Mouse (Mus musculus): ENCODE data around the gene Scimp. TPM values are rescaled to one million over a fixed set of nuclear protein-coding genes. Genes with fewer than 3 reads are reported as not detected.

Scimp gene
- polyA plus RNA-seq, 1 experiment from 2014 or later: 0.13 TPM

DNA sequence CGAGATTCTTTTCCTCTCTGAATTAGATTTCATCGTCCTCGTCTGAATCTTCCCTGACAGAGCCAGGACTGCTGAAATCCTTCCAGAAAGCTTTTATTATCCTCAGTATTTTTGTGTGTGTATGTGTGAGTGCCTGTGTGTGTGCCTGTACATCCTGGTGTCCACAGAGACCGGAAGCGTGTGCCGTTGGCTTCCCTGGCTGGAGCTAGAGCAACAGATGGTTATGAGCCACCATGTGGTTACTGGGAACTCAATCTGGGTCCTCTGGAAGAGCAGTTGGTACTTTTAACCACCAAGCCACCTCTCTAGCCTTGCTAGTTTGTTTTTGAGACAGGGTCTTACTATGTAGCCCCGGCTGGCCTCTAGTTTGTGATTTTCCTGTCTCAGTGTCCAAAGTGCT lies 70.3 kb downstream of the Scimp start:
- 81% methylated on average over 7 of the region's 7 CpGs for WGBS
- Histone ChIP-seq H3K27ac (replicated peaks) (no peak overlapping the region), H3K27me3 (replicated peaks) (peaks cover 8% of the 10 kb centered on the region; the same call in 1 of the 2 replicates), H3K4me2 (no peak overlapping the region), H3K9me3 (no peaks in the 10 kb centered on the region), H3K36me3 (no peaks in the 10 kb centered on the region), H3K9ac (no peak overlapping the region), H3K4me1 (no peaks in the 10 kb centered on the region), H3K4me3 (no peak overlapping the region)
- ATAC-seq (ENCODE audit: extremely low read depth, insufficient number of reproducible peaks, low FRiP score, low TSS enrichment): no peak

- no peak overlapping the region for H3K27ac ChIP-seq (replicated peaks)
- H3K36me3 ChIP-seq: no peaks in the 10 kb centered on the region
- peaks cover 8% of the 10 kb centered on the region; the same call in 1 of the 2 replicates for H3K27me3 ChIP-seq (replicated peaks)
- H3K4me1 ChIP-seq: no peaks in the 10 kb centered on the region
- no peaks in the 10 kb centered on the region for H3K9me3 ChIP-seq
- H3K4me2 ChIP-seq: no peak overlapping the region
- no peak overlapping the region for H3K9ac ChIP-seq
- WGBS: 79% methylated on average over 3 of the region's 3 CpGs
- no peak overlapping the region for H3K4me3 ChIP-seq
- ATAC-seq (ENCODE audit: extremely low read depth, insufficient number of reproducible peaks, low FRiP score, low TSS enrichment): no peak
Measured at GRCm38 (mm10) chr11:70741603-70742002, 70.8 kb downstream of the Scimp start.

Small RNA genes lying within 50 kb of the gene (microRNA-seq; reads per million reads assigned to microRNA genes)
- gene Gm22760: not detected

Other genes starting within 250 kb of the Scimp start
- 8.8 and 9.8 TPM in 2 replicates for gene Mink1, start 249.7 kb downstream of the Scimp start, polyA plus RNA-seq (2015; fragmentation: Nextera tagmentation; extraction: Ambion mirVana)
- gene 4930544D05Rik, start 196.7 kb downstream of the Scimp start, polyA plus RNA-seq (2015; fragmentation: Nextera tagmentation; extraction: Ambion mirVana): not detected in 2 replicates
- not detected in 2 replicates for gene Chrne, start 193.4 kb downstream of the Scimp start, polyA plus RNA-seq (2015; fragmentation: Nextera tagmentation; extraction: Ambion mirVana)
- 0.86 and 1.0 TPM in 2 replicates for gene Gp1ba, start 173.5 kb downstream of the Scimp start, polyA plus RNA-seq (2015; fragmentation: Nextera tagmentation; extraction: Ambion mirVana)
- gene Rnf167, start 165.4 kb downstream of the Scimp start, polyA plus RNA-seq (2015; fragmentation: Nextera tagmentation; extraction: Ambion mirVana): 66.3 and 73.8 TPM in 2 replicates
- gene Slc25a11, start 165.1 kb downstream of the Scimp start, polyA plus RNA-seq (2015; fragmentation: Nextera tagmentation; extraction: Ambion mirVana): 234 and 262 TPM in 2 replicates
- 1,587 and 1,588 TPM in 2 replicates for gene Pfn1, start 157.9 kb downstream of the Scimp start, polyA plus RNA-seq (2015; fragmentation: Nextera tagmentation; extraction: Ambion mirVana)
- gene Eno3, start 155.4 kb downstream of the Scimp start, polyA plus RNA-seq (2015; fragmentation: Nextera tagmentation; extraction: Ambion mirVana): 273 and 322 TPM in 2 replicates
- gene Spag7, start 143.2 kb downstream of the Scimp start, polyA plus RNA-seq (2015; fragmentation: Nextera tagmentation; extraction: Ambion mirVana): 175 and 206 TPM in 2 replicates
- gene Camta2, start 124.5 kb downstream of the Scimp start, polyA plus RNA-seq (2015; fragmentation: Nextera tagmentation; extraction: Ambion mirVana): 10.1 and 12.0 TPM in 2 replicates
- 1.8 and 2.0 TPM in 2 replicates for gene Inca1, start 112.4 kb downstream of the Scimp start, polyA plus RNA-seq (2015; fragmentation: Nextera tagmentation; extraction: Ambion mirVana)
- gene Kif1c, start 112.0 kb downstream of the Scimp start, polyA plus RNA-seq (2015; fragmentation: Nextera tagmentation; extraction: Ambion mirVana): 4.0 and 4.3 TPM in 2 replicates
- gene Zfp3, start 48.4 kb downstream of the Scimp start, polyA plus RNA-seq (2015; fragmentation: Nextera tagmentation; extraction: Ambion mirVana): 8.3 and 9.5 TPM in 2 replicates
- 28.3 and 31.8 TPM in 2 replicates for gene Rabep1, start 32.2 kb upstream of the Scimp start, polyA plus RNA-seq (2015; fragmentation: Nextera tagmentation; extraction: Ambion mirVana)
- 101 and 112 TPM in 2 replicates for gene Nup88, start 157.4 kb upstream of the Scimp start, polyA plus RNA-seq (2015; fragmentation: Nextera tagmentation; extraction: Ambion mirVana)
- gene Rpain, start 157.6 kb upstream of the Scimp start, polyA plus RNA-seq (2015; fragmentation: Nextera tagmentation; extraction: Ambion mirVana): 46.6 and 61.5 TPM in 2 replicates
- 248 and 269 TPM in 2 replicates for gene C1qbp, start 170.4 kb upstream of the Scimp start, polyA plus RNA-seq (2015; fragmentation: Nextera tagmentation; extraction: Ambion mirVana)
- 11.3 and 12.6 TPM in 2 replicates for gene Dhx33, start 191.9 kb upstream of the Scimp start, polyA plus RNA-seq (2015; fragmentation: Nextera tagmentation; extraction: Ambion mirVana)
- gene Mis12, start 207.0 kb upstream of the Scimp start, polyA plus RNA-seq (2015; fragmentation: Nextera tagmentation; extraction: Ambion mirVana): 22.6 and 24.5 TPM in 2 replicates
- gene Derl2, start 207.3 kb upstream of the Scimp start, polyA plus RNA-seq (2015; fragmentation: Nextera tagmentation; extraction: Ambion mirVana): 30.8 and 35.6 TPM in 2 replicates
- 35.8 and 40.1 TPM in 2 replicates for gene 6330403K07Rik, start 220.9 kb upstream of the Scimp start, polyA plus RNA-seq (2015; fragmentation: Nextera tagmentation; extraction: Ambion mirVana)

All from heart, embryonic 13.5 days (tissue).